Mouse (Mus musculus) small intestine, adult 2 months (tissue): ENCODE measurements around the gene Pold1.

Source experiments
- CTCF ChIP-seq: fragments of 200-500 bp; IDR thresholded peaks from 2 replicates; pipeline ENCODE4 v1.5.1; 2012; ENCODE audit warnings: low read depth, mild to moderate bottlenecking, control low read depth, inconsistent platforms, low read length, moderate library complexity, mixed read lengths; ENCODE audit not compliant: insufficient replicate concordance, insufficient read length; ENCODE audit errors: extremely low read depth
- POLR2A ChIP-seq: fragments of 200-500 bp; IDR thresholded peaks from 2 replicates; pipeline ENCODE4 v1.6.1; 2012; ENCODE audit warnings: low read depth, mild to moderate bottlenecking, control low read depth, inconsistent platforms, low read length, moderate library complexity

DNA sequence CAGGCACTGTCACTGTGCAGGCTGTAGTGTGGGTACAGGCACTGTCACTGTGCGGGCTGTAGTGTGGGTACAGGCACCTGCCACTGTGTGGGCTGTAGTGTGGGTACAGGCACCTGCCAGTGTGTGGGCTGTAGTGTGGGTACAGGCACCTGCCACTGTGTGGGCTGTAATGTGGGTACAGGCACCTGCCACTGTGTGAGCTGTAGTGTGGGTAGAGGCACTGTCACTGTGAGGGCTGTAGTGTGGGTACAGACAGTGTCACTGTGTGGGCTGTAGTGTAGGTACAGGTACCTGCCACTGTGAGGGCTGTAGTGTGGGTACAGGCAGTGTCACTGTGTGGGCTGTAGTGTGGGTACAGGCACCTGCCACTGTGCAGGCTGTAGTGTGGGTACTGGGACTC, 64.5 kb downstream of the Pold1 start:
- TF ChIP-seq POLR2A (no peak), CTCF (no peak)
